Mouse (Mus musculus): ENCODE data around the gene Rhot1.
"Not testable (repeated sequence)": the region's sequence is repeated elsewhere in the genome, so short reads cannot be mapped to it uniquely, and the experiment has no call there.

The Rhot1 gene

GRCm38 (mm10) chr11:80208860-80209800 lies at the start of gene Rhot1:
Gene Rhot1, plus strand, starts transcription at chr11:80209019.
- peak; percentile 87 for DNase-seq (ENCODE audit: low read depth, low spot score)

GRCm38 (mm10) chr11:80161041-80161440 lies 47.8 kb upstream of the Rhot1 start:
- DNase-seq (ENCODE audit: low read depth, low spot score) = no peak

- no peak for DNase-seq (ENCODE audit: low read depth, low spot score)
Observed at GRCm38 (mm10) chr11:80163362-80164116, 45.3 kb upstream of the Rhot1 start.

GRCm38 (mm10) chr11:80164224-80164623 lies 44.6 kb upstream of the Rhot1 start:
- DNase-seq (ENCODE audit: low read depth, low spot score) = no peak

GRCm38 (mm10) chr11:80168121-80168520 lies 40.7 kb upstream of the Rhot1 start:
- DNase-seq (ENCODE audit: low read depth, low spot score) = no peak

- no peak for DNase-seq (ENCODE audit: low read depth, low spot score)
Observed at GRCm38 (mm10) chr11:80168611-80169249, 40.1 kb upstream of the Rhot1 start.

GRCm38 (mm10) chr11:80169629-80170028 lies 39.2 kb upstream of the Rhot1 start:
- DNase-seq (ENCODE audit: low read depth, low spot score) = no peak

- DNase-seq (ENCODE audit: low read depth, low spot score) = no peak
Observed at GRCm38 (mm10) chr11:80170351-80170750, 38.5 kb upstream of the Rhot1 start.

- DNase-seq (ENCODE audit: low read depth, low spot score) = no peak
Observed at GRCm38 (mm10) chr11:80171884-80172283, 36.9 kb upstream of the Rhot1 start.

- no peak for DNase-seq (ENCODE audit: low read depth, low spot score)
Observed at GRCm38 (mm10) chr11:80173963-80174670, 34.7 kb upstream of the Rhot1 start.

- DNase-seq (ENCODE audit: low read depth, low spot score) = no peak
Observed at GRCm38 (mm10) chr11:80176911-80177895, 31.6 kb upstream of the Rhot1 start.

GRCm38 (mm10) chr11:80178316-80178715 lies 30.5 kb upstream of the Rhot1 start:
- no peak for DNase-seq (ENCODE audit: low read depth, low spot score)

- no peak for DNase-seq (ENCODE audit: low read depth, low spot score)
Observed at GRCm38 (mm10) chr11:80181021-80181749, 27.6 kb upstream of the Rhot1 start.

GRCm38 (mm10) chr11:80183054-80183704 lies 25.6 kb upstream of the Rhot1 start:
- DNase-seq (ENCODE audit: low read depth, low spot score) = not testable (repeated sequence)

GRCm38 (mm10) chr11:80183705-80184255 lies 25.0 kb upstream of the Rhot1 start, which contains the start of gene Rnf135:
Gene Rnf135, plus strand, starts transcription at chr11:80183851.
- DNase-seq (ENCODE audit: low read depth, low spot score) = peak; percentile 32

- no peak for DNase-seq (ENCODE audit: low read depth, low spot score)
Observed at GRCm38 (mm10) chr11:80184531-80185071, 24.2 kb upstream of the Rhot1 start.

GRCm38 (mm10) chr11:80185441-80185976 lies 23.3 kb upstream of the Rhot1 start:
- not testable (repeated sequence) for DNase-seq (ENCODE audit: low read depth, low spot score)

GRCm38 (mm10) chr11:80190280-80190679 lies 18.5 kb upstream of the Rhot1 start:
- no peak for DNase-seq (ENCODE audit: low read depth, low spot score)
